Mouse (Mus musculus) cerebellum, postnatal 10 days (tissue): ENCODE data around the gene Pax8.
A peak's percentile ranks its signal among the peaks of the same experiment; 100 is the strongest.

ENCODE experiments used
- DNase-seq, 2 experiments: peaks; one replicate each; pipeline ENCODE4 v3.0.0; 2021; ENCODE audit warnings: mixed read lengths in 2 of 2

The Pax8 gene

GRCm38 (mm10) chr2:24460112-24460807 lies 15.1 kb downstream of the Pax8 start:
- DNase-seq: no peak

GRCm38 (mm10) chr2:24456841-24457240 lies 18.6 kb downstream of the Pax8 start:
- no peak for DNase-seq

- DNase-seq: no peak
These were observed 20.1 kb downstream of the Pax8 start for GRCm38 (mm10) chr2:24455057-24455855.

GRCm38 (mm10) chr2:24454429-24455011 lies 20.9 kb downstream of the Pax8 start:
- DNase-seq: no peak

GRCm38 (mm10) chr2:24453206-24453605 lies 22.2 kb downstream of the Pax8 start:
- DNase-seq: no peak

GRCm38 (mm10) chr2:24449111-24449510 lies 26.3 kb downstream of the Pax8 start:
- DNase-seq: no peak

- DNase-seq: no peak
These were observed 32.1 kb downstream of the Pax8 start for GRCm38 (mm10) chr2:24443256-24443790.

- no peak for DNase-seq
These were observed 33.0 kb downstream of the Pax8 start for GRCm38 (mm10) chr2:24442303-24442925.

GRCm38 (mm10) chr2:24441899-24442298 lies 33.5 kb downstream of the Pax8 start:
- no peak for DNase-seq

- DNase-seq: no peak
These were observed 35.3 kb downstream of the Pax8 start for GRCm38 (mm10) chr2:24440056-24440455.

- no peak for DNase-seq
These were observed 39.7 kb downstream of the Pax8 start for GRCm38 (mm10) chr2:24435699-24436098.

- DNase-seq: no peak
These were observed 40.7 kb downstream of the Pax8 start for GRCm38 (mm10) chr2:24434670-24435069.

- DNase-seq: no peak
These were observed 45.6 kb downstream of the Pax8 start for GRCm38 (mm10) chr2:24429806-24430205.

GRCm38 (mm10) chr2:24427866-24428675 lies 47.3 kb downstream of the Pax8 start:
- DNase-seq: peak; percentile 80 to 88

- DNase-seq: no peak
These were observed 49.8 kb downstream of the Pax8 start for GRCm38 (mm10) chr2:24425630-24426029.

GRCm38 (mm10) chr2:24422815-24423214 lies 52.6 kb downstream of the Pax8 start:
- no peak for DNase-seq

- DNase-seq: no peak
These were observed 54.1 kb downstream of the Pax8 start for GRCm38 (mm10) chr2:24421211-24421863.

GRCm38 (mm10) chr2:24417564-24417963 lies 57.8 kb downstream of the Pax8 start:
- no peak for DNase-seq

GRCm38 (mm10) chr2:24417106-24417505 lies 58.3 kb downstream of the Pax8 start:
- no peak for DNase-seq

GRCm38 (mm10) chr2:24416668-24417067 lies 58.7 kb downstream of the Pax8 start:
- peak; percentile 33 to 51 for DNase-seq

- DNase-seq: peak in 1 of 2 experiments; percentile 33
These were observed 61.7 kb downstream of the Pax8 start for GRCm38 (mm10) chr2:24413677-24414076.

- DNase-seq: no peak
These were observed 62.2 kb downstream of the Pax8 start for GRCm38 (mm10) chr2:24413172-24413571.
